Mouse (Mus musculus) ES-E14 (cell line): ENCODE results near the gene Rnf220.

Source experiments
- CHD2 ChIP-seq: IDR thresholded peaks from 2 replicates; pipeline ENCODE4 v1.6.1; 2014; ENCODE audit warnings: mild to moderate bottlenecking, low read depth, low read length, inconsistent platforms
- HCFC1 ChIP-seq: IDR thresholded peaks from 2 replicates; pipeline ENCODE4 v1.6.1; 2012; ENCODE audit warnings: low read length, inconsistent platforms, borderline replicate concordance; ENCODE audit not compliant: insufficient read depth
- MAFK ChIP-seq: IDR thresholded peaks from 2 replicates; pipeline ENCODE4 v1.6.1; 2014; ENCODE audit warnings: mild to moderate bottlenecking, low read depth, low read length, inconsistent platforms; ENCODE audit not compliant: insufficient read depth
- ZC3H11A ChIP-seq: IDR thresholded peaks from 2 replicates; pipeline ENCODE4 v1.6.1; 2012; ENCODE audit warnings: low read depth, mild to moderate bottlenecking, inconsistent platforms, low read length, borderline replicate concordance
- ZNF384 ChIP-seq: IDR thresholded peaks from 2 replicates; pipeline ENCODE4 v1.6.1; 2012; ENCODE audit warnings: low read depth, low read length, inconsistent platforms

DNA sequence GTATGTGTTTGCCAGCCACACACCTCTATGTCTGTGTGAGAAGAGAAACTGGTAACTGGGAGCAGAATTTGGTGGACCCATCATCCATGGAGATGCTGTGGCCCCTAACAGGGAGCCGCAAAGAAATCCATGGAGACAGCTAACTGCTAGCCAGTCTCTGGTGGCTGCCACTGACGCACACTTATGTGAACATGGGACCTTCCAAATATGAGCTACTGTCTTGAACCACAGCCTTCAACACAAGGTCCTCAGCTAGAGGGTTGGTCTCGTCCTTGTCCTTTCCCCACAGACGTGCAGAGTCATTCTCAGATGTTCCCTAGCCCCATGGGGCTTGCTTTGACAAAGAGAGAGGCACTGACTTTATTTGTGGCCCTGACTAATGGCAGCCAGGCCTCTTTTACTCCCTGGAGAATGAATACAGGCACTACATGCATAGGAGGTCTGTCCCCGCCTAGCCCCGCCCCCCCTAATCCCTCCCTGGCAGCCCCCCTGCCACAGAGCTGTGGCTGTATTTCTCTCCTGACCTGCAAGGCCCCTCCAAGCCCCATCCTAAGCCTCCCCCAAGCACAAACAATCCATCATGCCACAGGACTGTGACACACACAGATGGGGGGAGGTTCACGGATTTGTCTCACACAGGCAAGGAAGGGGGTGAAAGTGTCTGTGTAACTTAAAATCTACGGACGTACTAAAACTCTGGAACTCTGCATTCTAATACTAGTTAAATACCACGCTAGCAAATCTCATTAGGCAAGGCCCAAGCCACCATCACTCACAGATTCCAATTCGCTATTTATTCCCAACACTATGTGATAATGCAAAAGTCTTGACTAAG is 16.0 kb downstream of the Rnf220 start:
- TF ChIP-seq ZNF384 (no peak), HCFC1 (no peak), CHD2 (no peak), MAFK (no peak), ZC3H11A (no peak)
